Mouse (Mus musculus) heart, adult 2 months (tissue): ENCODE measurements at regions not wholly inside any gene's neighbourhood (a gene's known extent, or its start where the extent isn't known, plus 50 kb on each side); places are given as distances from the start of the nearest gene placed in this dataset.

Experiments
- CTCF ChIP-seq: fragments of 200-600 bp; IDR thresholded peaks from 2 replicates; pipeline ENCODE4 v1.8.1; 2022; ENCODE audit warnings: antibody characterized with exemption, mild to moderate bottlenecking, moderate library complexity
- EP300 ChIP-seq: fragments of 200-500 bp; IDR thresholded peaks from 2 replicates; pipeline ENCODE4 v1.6.1; 2011; ENCODE audit warnings: low read depth, low read length, control low read depth; ENCODE audit not compliant: insufficient read depth
- POLR2A ChIP-seq: fragments of 200-500 bp; IDR thresholded peaks from 2 replicates; pipeline ENCODE4 v1.6.1; 2011; ENCODE audit warnings: mild to moderate bottlenecking, low read depth, low read length, control low read depth; ENCODE audit not compliant: insufficient read depth

- TF ChIP-seq POLR2A: no peak
- no peak for TF ChIP-seq CTCF
- no peak for TF ChIP-seq EP300
Measured at GRCm38 (mm10) chr10:25068301-25068700, 141.0 kb upstream of the Arg1 start.
